Mouse (Mus musculus) midbrain, embryonic 14.5 days (tissue): ENCODE measurements around the gene 6820408C15Rik. TPM values are rescaled to one million over a fixed set of nuclear protein-coding genes. Genes with fewer than 3 reads are reported as not detected.
A peak's percentile ranks its signal among the peaks of the same experiment; 100 is the strongest.

Experiments
- ATAC-seq: fragments of 200-750 bp; cut with Nextera tagmentation; 2 replicates; pipeline ENCODE4 v1.8.0; 2017; ENCODE audit warnings: moderate number of reproducible peaks, moderate library complexity; ENCODE audit not compliant: low FRiP score, low TSS enrichment
- DNase-seq: peaks from one replicate; pipeline ENCODE4 v3.0.0-alpha.2; 2015
- H3K27ac ChIP-seq: fragments of 300-500 bp; sonication (generic); replicated peaks from 2 replicates; pipeline ENCODE4 v1.5.1; 2014; ENCODE audit warnings: mild to moderate bottlenecking, low read depth, low read length, moderate library complexity
- H3K27me3 ChIP-seq: fragments of 300-500 bp; sonication (generic); 2 replicates; pipeline ENCODE4 v1.6.1; 2014; ENCODE audit warnings: low read length, control low read depth, mixed read lengths; ENCODE audit not compliant: control insufficient read depth, insufficient read depth
- H3K36me3 ChIP-seq: fragments of 300-500 bp; sonication (generic); 2 replicates; pipeline ENCODE4 v1.6.1; 2014; ENCODE audit warnings: low read length, control low read depth; ENCODE audit not compliant: control insufficient read depth, insufficient read depth
- H3K4me1 ChIP-seq: fragments of 300-500 bp; sonication (generic); 2 replicates; pipeline ENCODE4 v1.6.1; 2014; ENCODE audit warnings: mild to moderate bottlenecking, antibody characterized with exemption, low read length, control low read depth; ENCODE audit not compliant: control insufficient read depth, insufficient read depth
- H3K4me2 ChIP-seq: fragments of 300-500 bp; sonication (generic); 2 replicates; pipeline ENCODE4 v1.6.1; 2014; ENCODE audit warnings: mild to moderate bottlenecking, low read length, moderate library complexity
- H3K4me3 ChIP-seq: fragments of 300-500 bp; sonication (generic); replicated peaks from 2 replicates; pipeline ENCODE4 v1.5.1; 2014; ENCODE audit warnings: low read depth, low read length
- H3K9ac ChIP-seq: fragments of 300-500 bp; sonication (generic); replicated peaks from 2 replicates; pipeline ENCODE4 v1.6.1; 2014; ENCODE audit warnings: mild to moderate bottlenecking, low read length, moderate library complexity
- H3K9me3 ChIP-seq: fragments of 300-500 bp; sonication (generic); 2 replicates; pipeline ENCODE4 v1.6.1; 2016; ENCODE audit warnings: low read length, control low read depth, mixed read lengths; ENCODE audit not compliant: control insufficient read depth
- WGBS: fragments of 180-500 bp; shearing (Covaris S2); extraction: QIAGEN DNeasy Blood & Tissue Kit; methylation state at CpG from one replicate; pipeline ENCODE4 v1.1.7; 2014; 5-methylcytosine and 5-hydroxymethylcytosine counted together
- polyA plus RNA-seq: library from polyadenylated mRNA; unstranded; fragments of >200 nt; fragmentation: Nextera tagmentation; extraction: Ambion mirVana; gene quantifications from 2 replicates; pipeline ENCODE4 v1.2.1, GENCODE M21; 2014

Gene 6820408C15Rik
- polyA plus RNA-seq, 1 experiment from 2014 or later = 1.1 TPM

GRCm38 (mm10) chr2:152392786-152393185 lies 22.6 kb upstream of the 6820408C15Rik start:
- peaks cover 24% of the 10 kb centered on the region for H3K4me1 ChIP-seq
- no peaks in the 10 kb centered on the region for H3K27me3 ChIP-seq
- no peaks in the 10 kb centered on the region for H3K9me3 ChIP-seq
- H3K9ac ChIP-seq = no peak overlapping the region
- no peak overlapping the region; the same call in 1 of the 2 replicates for H3K4me2 ChIP-seq
- no peak overlapping the region for H3K4me3 ChIP-seq
- peak; percentile 83 for DNase-seq
- ATAC-seq = no peak
- WGBS = 11% methylated on average over 3 of the region's 3 CpGs
- peaks cover 10% of the 10 kb centered on the region; the same call in 1 of the 2 replicates for H3K36me3 ChIP-seq
- 0 out of 2 replicates have a peak overlapping the region, but pooled peaks have one; percentile 8 for H3K27ac ChIP-seq

DNA sequence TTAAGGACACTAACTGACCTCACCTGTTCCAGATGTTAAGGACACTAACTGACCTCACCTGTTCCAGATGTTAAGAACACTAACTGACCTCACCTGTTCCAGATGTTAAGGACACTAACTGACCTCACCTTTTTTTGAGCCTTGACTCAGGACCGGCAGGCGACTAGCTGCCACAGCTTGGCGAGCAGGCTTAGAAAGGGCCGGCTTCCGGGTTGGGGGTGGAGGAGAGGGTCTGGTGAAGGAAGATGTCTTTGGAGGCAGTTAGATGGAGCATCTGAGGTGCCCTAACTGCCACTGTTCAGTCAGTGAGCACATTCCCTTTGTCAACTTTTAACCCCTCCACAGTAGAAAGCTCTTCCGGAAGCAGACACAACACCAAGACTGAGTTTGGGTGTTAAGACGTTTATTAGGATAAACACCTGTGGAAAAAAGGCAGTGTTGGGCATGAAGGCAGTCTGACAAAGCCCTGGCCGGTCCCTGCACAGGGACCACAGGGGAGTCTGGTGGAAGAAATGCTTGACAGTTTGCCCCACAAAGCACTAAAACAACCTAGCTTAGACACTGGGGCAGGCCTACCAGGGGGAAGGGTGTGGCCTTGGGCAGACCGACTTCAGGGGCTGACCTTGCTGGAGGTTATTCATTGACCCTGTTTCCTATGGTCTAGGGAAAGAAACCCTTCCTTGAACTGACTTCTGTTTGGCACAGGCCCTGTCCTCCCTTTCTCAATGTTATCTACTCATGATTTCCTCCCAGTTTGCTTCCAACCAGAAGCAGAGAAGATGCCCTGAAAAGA lies 22.0 kb upstream of the 6820408C15Rik start:
- peak overlapping the region; percentile 23; the same call in 1 of the 2 replicates for H3K9ac ChIP-seq
- 51% methylated on average over 9 of the region's 9 CpGs for WGBS
- no peak for DNase-seq
- peak overlapping the region; percentile 69 for H3K4me2 ChIP-seq
- no peak for ATAC-seq
- peaks cover 24% of the 10 kb centered on the region for H3K4me1 ChIP-seq
- H3K27me3 ChIP-seq = no peaks in the 10 kb centered on the region
- peak overlapping the region; percentile 91; the same call in 1 of the 2 replicates for H3K4me3 ChIP-seq
- H3K36me3 ChIP-seq = peaks cover 10% of the 10 kb centered on the region; the same call in 1 of the 2 replicates
- H3K9me3 ChIP-seq = no peaks in the 10 kb centered on the region
- H3K27ac ChIP-seq = no peak overlapping the region; the same call in 1 of the 2 replicates

DNA sequence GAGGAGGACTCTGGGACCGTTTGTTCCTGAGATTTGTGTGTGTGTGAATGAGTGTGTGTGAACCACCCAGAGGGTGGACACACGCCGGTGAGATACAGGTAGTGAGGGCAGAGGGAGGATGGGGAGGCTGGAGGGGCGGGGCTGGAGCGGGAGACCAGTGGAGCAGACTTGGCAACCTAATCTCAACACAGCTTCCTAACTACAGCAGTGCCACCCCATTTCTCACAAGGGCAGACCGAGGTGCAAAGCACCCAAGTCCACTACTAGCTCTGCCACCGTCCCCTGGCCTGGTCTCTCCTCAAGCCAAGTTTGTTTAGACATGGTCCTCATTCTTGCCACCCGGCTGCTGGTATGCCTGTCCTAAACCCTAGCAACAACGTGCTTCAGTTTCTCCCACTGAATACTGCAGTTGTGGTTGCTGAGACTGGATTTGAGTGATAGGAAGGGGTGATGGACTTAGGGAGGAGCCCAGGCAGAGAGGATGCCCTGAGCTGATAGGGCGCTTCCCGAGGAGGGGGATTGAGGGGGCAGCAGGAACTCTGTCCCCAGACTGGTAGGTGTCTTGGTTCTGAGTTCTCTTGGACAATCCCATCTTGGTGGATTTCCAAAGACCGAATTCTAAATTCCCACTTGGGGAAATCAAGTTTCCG lies 20.0 kb upstream of the 6820408C15Rik start:
- Histone ChIP-seq H3K9ac (peak overlapping the region; percentile 98), H3K4me2 (peak overlapping the region; percentile 69), H3K4me1 (peaks cover 34% of the 10 kb centered on the region), H3K36me3 (peaks cover 10% of the 10 kb centered on the region; the same call in 1 of the 2 replicates), H3K27me3 (no peaks in the 10 kb centered on the region), H3K4me3 (peak overlapping the region; percentile 91), H3K27ac (peak overlapping the region; percentile 100), H3K9me3 (no peaks in the 10 kb centered on the region)
- DNase-seq (no peak), ATAC-seq (no peak)
- WGBS = 19% methylated on average over 13 of the region's 13 CpGs

- Histone ChIP-seq H3K9me3 (no peaks in the 10 kb centered on the region), H3K36me3 (peaks cover 10% of the 10 kb centered on the region; the same call in 1 of the 2 replicates), H3K27me3 (no peaks in the 10 kb centered on the region), H3K27ac (peak overlapping the region; percentile 100), H3K4me1 (peaks cover 39% of the 10 kb centered on the region), H3K4me3 (peak overlapping the region; percentile 91), H3K9ac (peak overlapping the region; percentile 98), H3K4me2 (peak overlapping the region; percentile 69)
- ATAC-seq (peak; percentile 69), DNase-seq (peak; percentile 97)
- WGBS = under 1% methylated on average over 46 of the region's 46 CpGs
These were observed 19.0 kb upstream of the 6820408C15Rik start for GRCm38 (mm10) chr2:152396110-152397003.

GRCm38 (mm10) chr2:152397004-152397589 lies 18.3 kb upstream of the 6820408C15Rik start:
- Histone ChIP-seq H3K9ac (peak overlapping the region; percentile 98), H3K9me3 (no peaks in the 10 kb centered on the region)
- under 1% methylated on average over 75 of the region's 77 CpGs for WGBS

GRCm38 (mm10) chr2:152397680-152398435 lies 17.5 kb upstream of the 6820408C15Rik start, which contains the start of gene Sox12:
TSS of gene Sox12 (minus strand) at chr2:152398063.
- H3K4me3 ChIP-seq = peak within 1 kb of the TSS; percentile 91
- H3K4me2 ChIP-seq = peak within 1 kb of the TSS; percentile 69
- ATAC-seq = peak; percentile 71
- peak; percentile 99 for DNase-seq
- peaks cover 10% of the 10 kb centered on the region; the same call in 1 of the 2 replicates for H3K36me3 ChIP-seq
- peaks cover 39% of the 10 kb centered on the region for H3K4me1 ChIP-seq
- peak within 1 kb of the TSS; percentile 100 for H3K27ac ChIP-seq
- H3K27me3 ChIP-seq = no peaks in the 10 kb centered on the region
- WGBS = under 1% methylated on average over 85 of the region's 104 CpGs
- H3K9me3 ChIP-seq = no peaks in the 10 kb centered on the region
- H3K9ac ChIP-seq = peak within 1 kb of the TSS; percentile 98

More at GRCm38 (mm10) chr2:152397004-152397589, 18.3 kb upstream of the 6820408C15Rik start:
- Histone ChIP-seq H3K4me3 (peak overlapping the region; percentile 91), H3K27ac (peak overlapping the region; percentile 100), H3K4me2 (peak overlapping the region; percentile 69), H3K36me3 (peaks cover 10% of the 10 kb centered on the region; the same call in 1 of the 2 replicates), H3K27me3 (no peaks in the 10 kb centered on the region), H3K4me1 (peaks cover 39% of the 10 kb centered on the region)
- DNase-seq (peak; percentile 86), ATAC-seq (peak; percentile 21)

- Histone ChIP-seq H3K27me3 (no peaks in the 10 kb centered on the region), H3K9ac (peak overlapping the region; percentile 98), H3K4me2 (peak overlapping the region; percentile 69), H3K36me3 (peaks cover 4% of the 10 kb centered on the region; the same call in 1 of the 2 replicates), H3K9me3 (no peaks in the 10 kb centered on the region), H3K4me3 (peak overlapping the region; percentile 91), H3K4me1 (peaks cover 33% of the 10 kb centered on the region), H3K27ac (peak overlapping the region; percentile 100)
- WGBS = under 1% methylated on average over 38 of the region's 38 CpGs
- DNase-seq (peak; percentile 96), ATAC-seq (peak; percentile 75)
These were observed 16.7 kb upstream of the 6820408C15Rik start for GRCm38 (mm10) chr2:152398691-152399090.
